Mouse (Mus musculus): ENCODE data around the gene Ttc7. TPM values are rescaled to one million over a fixed set of nuclear protein-coding genes. Genes with fewer than 3 reads are reported as not detected.

Gene Ttc7
- polyA plus RNA-seq, 1 experiment from 2014 or later, result 3.4 TPM

Other genes with a start within 250 kb of the Ttc7 start
- gene Socs5, start 175.2 kb upstream of the Ttc7 start, polyA plus RNA-seq (2015; fragmentation: Nextera tagmentation; extraction: Ambion mirVana), result 11.7 and 12.6 TPM in 2 replicates
- gene Mcfd2, start 17.0 kb upstream of the Ttc7 start, polyA plus RNA-seq (2015; fragmentation: Nextera tagmentation; extraction: Ambion mirVana), result 54.1 and 57.0 TPM in 2 replicates
- gene Stpg4, start 144.9 kb downstream of the Ttc7 start, polyA plus RNA-seq (2015; fragmentation: Nextera tagmentation; extraction: Ambion mirVana), result not detected in 2 replicates
- gene Calm2, start 164.0 kb downstream of the Ttc7 start, polyA plus RNA-seq (2015; fragmentation: Nextera tagmentation; extraction: Ambion mirVana), result 1,924 and 2,147 TPM in 2 replicates

Data from forebrain, embryonic 16.5 days (tissue).